Mouse (Mus musculus): ENCODE measurements around the gene Aif1. TPM values are rescaled to one million over a fixed set of nuclear protein-coding genes. Genes with fewer than 3 reads are reported as not detected.

Aif1 gene
- polyA plus RNA-seq, 1 experiment from 2014 or later, result 34.1 TPM

DNA sequence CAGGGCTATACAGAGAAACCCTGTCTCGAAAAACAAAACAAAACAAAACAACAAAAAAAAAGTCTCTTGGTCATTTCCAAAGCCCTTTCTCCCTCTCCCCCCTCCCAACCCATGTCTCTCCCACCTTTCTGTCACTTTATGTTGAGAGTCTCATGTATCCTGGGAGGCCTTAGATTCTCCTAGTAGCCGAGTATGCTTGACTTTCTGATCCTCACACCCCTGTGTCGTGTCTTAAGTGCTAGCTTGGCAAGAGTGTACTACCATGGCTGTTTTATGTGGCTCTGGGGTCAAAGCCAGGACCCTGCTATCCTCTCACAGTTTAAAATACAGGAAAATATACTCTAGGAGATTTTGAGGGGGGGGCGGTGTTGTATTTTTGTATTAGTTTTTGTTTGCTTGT lies 11.5 kb upstream of the Aif1 start:
- Histone ChIP-seq H3K4me3 (ENCODE audit: low read depth, low read length) (peak overlapping the region; percentile 52; the same call in 1 of the 2 replicates), H3K4me1 (ENCODE audit: insufficient read depth) (peaks cover 14% of the 10 kb centered on the region), H3K36me3 (replicated peaks; ENCODE audit: insufficient read depth, low read length) (no peaks in the 10 kb centered on the region), H3K27ac (ENCODE audit: low read depth) (peak overlapping the region; percentile 91), H3K9me3 (ENCODE audit: low read length) (no peaks in the 10 kb centered on the region), H3K4me2 (ENCODE audit: low read depth, low read length) (peak overlapping the region; percentile 75; the same call in 1 of the 2 replicates), H3K27me3 (ENCODE audit: insufficient read depth, low read length) (no peaks in the 10 kb centered on the region), H3K9ac (replicated peaks) (no peak overlapping the region)
- no peak for TF ChIP-seq EP300 (IDR thresholded peaks at IDR 0.05; ENCODE audit: low read depth)
- TF ChIP-seq CTCF (IDR thresholded peaks at IDR 0.05; ENCODE audit: low read depth), result no peak
- ATAC-seq, result no peak
- WGBS (ENCODE audit: insufficient replicate concordance), result 58% methylated on average over 4 of the region's 4 CpGs
- DNase-seq, result no peak

- ATAC-seq (peak; percentile 23; the same call in 1 of the 2 replicates), DNase-seq (no peak)
- 1% methylated on average over 4 of the region's 4 CpGs for WGBS (ENCODE audit: insufficient replicate concordance)
- Histone ChIP-seq H3K4me1 (ENCODE audit: insufficient read depth) (peaks cover 12% of the 10 kb centered on the region), H3K9me3 (ENCODE audit: low read length) (no peaks in the 10 kb centered on the region), H3K27me3 (ENCODE audit: insufficient read depth, low read length) (no peaks in the 10 kb centered on the region), H3K4me2 (ENCODE audit: low read depth, low read length) (peak overlapping the region; percentile 75), H3K4me3 (ENCODE audit: low read depth, low read length) (peak overlapping the region; percentile 52), H3K36me3 (replicated peaks; ENCODE audit: insufficient read depth, low read length) (no peaks in the 10 kb centered on the region), H3K27ac (ENCODE audit: low read depth) (peak overlapping the region; percentile 80), H3K9ac (replicated peaks) (peak overlapping the region; percentile 2; the same call in 1 of the 2 replicates)
- no peak for TF ChIP-seq EP300 (IDR thresholded peaks at IDR 0.05; ENCODE audit: low read depth)
- TF ChIP-seq CTCF (IDR thresholded peaks at IDR 0.05; ENCODE audit: low read depth), result no peak
These were observed 10.8 kb upstream of the Aif1 start for GRCm38 (mm10) chr17:35186681-35187080.

- WGBS (ENCODE audit: insufficient replicate concordance), result 2% methylated on average over 18 of the region's 18 CpGs
- TF ChIP-seq CTCF (IDR thresholded peaks at IDR 0.05; ENCODE audit: low read depth) (no peak), EP300 (IDR thresholded peaks at IDR 0.05; ENCODE audit: low read depth) (no peak)
These were observed 10.1 kb upstream of the Aif1 start for GRCm38 (mm10) chr17:35185639-35186611.

DNA sequence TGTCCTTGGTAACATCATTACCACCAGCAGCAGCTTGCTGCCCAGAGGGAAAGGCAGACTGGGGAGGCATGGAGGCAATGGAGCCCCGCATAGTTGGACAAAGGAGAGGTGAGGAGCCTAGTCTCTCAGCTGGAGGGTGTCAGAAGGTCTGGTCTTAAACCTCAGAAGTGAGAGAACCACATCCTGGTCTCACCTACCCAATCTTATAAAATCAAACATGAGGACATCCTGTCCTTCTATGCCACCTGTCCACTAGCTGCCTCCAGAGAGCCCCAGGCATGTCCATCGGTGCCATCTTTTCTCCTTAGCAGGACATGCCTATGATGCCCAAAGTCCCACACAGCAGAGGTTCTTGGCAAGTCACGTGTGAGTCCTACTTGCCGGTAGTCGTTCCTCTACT lies 4.2 kb upstream of the Aif1 start:
- Histone ChIP-seq H3K27me3 (ENCODE audit: insufficient read depth, low read length) (no peaks in the 10 kb centered on the region), H3K27ac (ENCODE audit: low read depth) (no peak overlapping the region), H3K36me3 (replicated peaks; ENCODE audit: insufficient read depth, low read length) (no peaks in the 10 kb centered on the region), H3K4me1 (ENCODE audit: insufficient read depth) (0 out of 2 replicates have a peak, but pooled peaks cover 4% of the 10 kb centered on the region), H3K4me2 (ENCODE audit: low read depth, low read length) (no peak overlapping the region), H3K4me3 (ENCODE audit: low read depth, low read length) (no peak overlapping the region), H3K9ac (replicated peaks) (no peak overlapping the region), H3K9me3 (ENCODE audit: low read length) (no peaks in the 10 kb centered on the region)
- ATAC-seq, result no peak
- DNase-seq, result no peak
- WGBS (ENCODE audit: insufficient replicate concordance), result 74% methylated on average over 5 of the region's 5 CpGs
- TF ChIP-seq CTCF (IDR thresholded peaks at IDR 0.05; ENCODE audit: low read depth), result no peak
- no peak for TF ChIP-seq EP300 (IDR thresholded peaks at IDR 0.05; ENCODE audit: low read depth)

More at GRCm38 (mm10) chr17:35185639-35186611, 10.1 kb upstream of the Aif1 start:
- Histone ChIP-seq H3K27me3 (ENCODE audit: insufficient read depth, low read length) (no peaks in the 10 kb centered on the region), H3K4me3 (ENCODE audit: low read depth, low read length) (peak overlapping the region; percentile 52), H3K9ac (replicated peaks) (peak overlapping the region; percentile 36), H3K36me3 (replicated peaks; ENCODE audit: insufficient read depth, low read length) (no peaks in the 10 kb centered on the region), H3K9me3 (ENCODE audit: low read length) (no peaks in the 10 kb centered on the region), H3K27ac (ENCODE audit: low read depth) (peak overlapping the region; percentile 80), H3K4me2 (ENCODE audit: low read depth, low read length) (peak overlapping the region; percentile 75), H3K4me1 (ENCODE audit: insufficient read depth) (peaks cover 8% of the 10 kb centered on the region)
- ATAC-seq, result peak; percentile 44; the same call in 1 of the 2 replicates
- peak; percentile 86 for DNase-seq

- WGBS (ENCODE audit: insufficient replicate concordance), result 14% methylated on average over 5 of the region's 5 CpGs
- Histone ChIP-seq H3K4me1 (ENCODE audit: insufficient read depth) (0 out of 2 replicates have a peak, but pooled peaks cover 4% of the 10 kb centered on the region), H3K27ac (ENCODE audit: low read depth) (no peak overlapping the region), H3K4me2 (ENCODE audit: low read depth, low read length) (no peak overlapping the region), H3K27me3 (ENCODE audit: insufficient read depth, low read length) (no peaks in the 10 kb centered on the region), H3K9ac (replicated peaks) (no peak overlapping the region), H3K36me3 (replicated peaks; ENCODE audit: insufficient read depth, low read length) (no peaks in the 10 kb centered on the region), H3K9me3 (ENCODE audit: low read length) (no peaks in the 10 kb centered on the region), H3K4me3 (ENCODE audit: low read depth, low read length) (no peak overlapping the region)
- ATAC-seq, result peak; percentile 73
- peak; percentile 83 for DNase-seq
- TF ChIP-seq CTCF (IDR thresholded peaks at IDR 0.05; ENCODE audit: low read depth) (peak; percentile 97), EP300 (IDR thresholded peaks at IDR 0.05; ENCODE audit: low read depth) (no peak)
These were observed 2.7 kb upstream of the Aif1 start for GRCm38 (mm10) chr17:35178528-35178927.

DNA sequence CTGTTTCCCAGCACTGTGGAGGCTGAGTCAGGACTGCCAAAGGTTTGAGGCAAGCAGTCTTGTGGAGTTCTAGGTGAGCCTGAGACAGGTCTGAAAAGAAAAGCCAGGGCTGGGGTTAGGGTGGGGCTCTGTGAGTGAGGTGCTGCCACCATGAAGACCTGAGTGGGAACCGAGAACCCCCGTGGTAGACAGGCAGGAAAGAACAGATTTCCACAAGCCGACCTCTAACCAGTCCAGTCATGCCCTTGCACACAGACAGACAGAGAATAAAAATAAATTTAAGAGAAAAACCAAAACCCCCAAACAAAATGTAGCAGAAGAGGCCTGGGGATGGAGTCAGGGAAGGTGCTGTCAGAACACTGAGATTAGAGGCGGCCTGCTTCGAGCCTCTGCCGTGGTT lies 486 bp downstream of the Aif1 start:
- ATAC-seq (no peak), DNase-seq (no peak)
- Histone ChIP-seq H3K4me1 (ENCODE audit: insufficient read depth) (0 out of 2 replicates have a peak, but pooled peaks cover 4% of the 10 kb centered on the region), H3K9ac (replicated peaks) (no peak overlapping the region), H3K27ac (ENCODE audit: low read depth) (no peak overlapping the region), H3K27me3 (ENCODE audit: insufficient read depth, low read length) (no peaks in the 10 kb centered on the region), H3K4me3 (ENCODE audit: low read depth, low read length) (no peak overlapping the region), H3K9me3 (ENCODE audit: low read length) (no peaks in the 10 kb centered on the region), H3K36me3 (replicated peaks; ENCODE audit: insufficient read depth, low read length) (no peaks in the 10 kb centered on the region), H3K4me2 (ENCODE audit: low read depth, low read length) (no peak overlapping the region)
- 55% methylated on average over 6 of the region's 6 CpGs for WGBS (ENCODE audit: insufficient replicate concordance)
- TF ChIP-seq CTCF (IDR thresholded peaks at IDR 0.05; ENCODE audit: low read depth) (no peak), EP300 (IDR thresholded peaks at IDR 0.05; ENCODE audit: low read depth) (no peak)
